Mouse (Mus musculus) embryonic stem cell, embryonic (primary cell): ENCODE data around the gene Trip6.

Experiments
- CTCF ChIA-PET, 4 experiments: fragments of 300-600 bp in 2 of 4; fragments of 350-600 bp in 2 of 4; sonication (Branson Sonifier 250); formaldehyde crosslinking; loops; one replicate each; lab custom pipeline; 2022; ENCODE audit warnings: inconsistent platforms in 2 of 4; lab: Charles Lee
- POLR2A ChIA-PET, 4 experiments: fragments of 300-600 bp in 2 of 4; fragments of 350-600 bp in 2 of 4; sonication (Branson Sonifier 250); formaldehyde crosslinking; loops; one replicate each; lab custom pipeline; 2022; ENCODE audit warnings: antibody characterized with exemption in 4 of 4, inconsistent platforms in 1 of 4; lab: Charles Lee

Gene Trip6

GRCm38 (mm10) chr5:137343869-137344268, 29.7 kb upstream of the Trip6 start:
- ChIA-PET CTCF (interaction anchor here in 3 of 4 experiments (0.6 to 2.1 kb wide), 8 partner anchors 10 to 1834 kb away, joined by 3 to 8 read pairs (median 4); partner anchors contain the start of gene Slc12a9 (in 1 of the 3)), POLR2A (interaction anchor here in 3 of 4 experiments (0.6 to 1.3 kb wide), 7 partner anchors 10 to 224 kb away, joined by 3 to 7 read pairs (median 4); partner anchors contain the start of gene Slc12a9 (in 2 of the 3))

- POLR2A ChIA-PET, result interaction anchor here in 2 of 4 experiments (0.7 to 1.9 kb wide), 4 partner anchors 9 to 14 kb away, joined by 3 to 7 read pairs (median 4); partner anchors contain the start of gene Slc12a9 (in 1 of the 2)
Observed at GRCm38 (mm10) chr5:137343412-137343811, 29.2 kb upstream of the Trip6 start.

DNA sequence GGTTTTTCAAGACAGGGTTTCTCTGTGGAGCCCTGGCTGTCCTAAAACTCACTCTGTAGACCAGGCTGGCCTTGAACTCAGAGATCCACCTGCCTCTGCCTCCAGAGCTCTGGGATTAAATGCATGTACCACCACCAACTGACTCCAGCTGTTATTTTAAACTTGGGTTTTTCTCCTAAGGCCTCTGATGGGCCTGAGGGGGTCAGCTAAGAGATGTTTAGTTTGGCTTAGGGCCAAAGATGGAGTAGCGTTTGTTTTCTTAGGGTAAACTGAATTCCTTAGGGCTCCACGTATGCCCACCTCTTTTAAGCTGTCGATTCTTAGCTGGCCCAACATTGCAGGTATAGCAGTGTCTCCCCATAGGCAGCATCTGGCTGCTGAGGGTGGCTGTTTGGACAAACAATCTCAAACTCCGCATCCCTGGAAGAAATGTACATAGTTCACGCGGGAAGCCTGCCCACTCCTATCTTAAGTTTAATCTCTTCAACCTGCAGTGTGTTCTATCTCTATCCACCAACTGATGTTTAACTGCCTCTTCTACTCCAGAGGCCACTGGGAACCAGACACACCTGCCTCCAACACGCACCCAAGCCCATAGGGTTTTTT, 28.3 kb upstream of the Trip6 start:
- CTCF ChIA-PET, result interaction anchor here in 1 of 4 experiments (0.7 kb wide), 1 partner anchor 1840 kb away, joined by 3 read pairs; no protein-coding TSS in a partner anchor
- POLR2A ChIA-PET, result interaction anchor here in 1 of 4 experiments (0.7 to 1.9 kb wide), 2 partner anchors 14 to 259 kb away, joined by 3 to 5 read pairs; no protein-coding TSS in a partner anchor

More at GRCm38 (mm10) chr5:137343412-137343811, 29.2 kb upstream of the Trip6 start:
- CTCF ChIA-PET, result interaction anchor here in 2 of 4 experiments (0.6 to 2.1 kb wide), 2 partner anchors 15 to 1834 kb away, joined by 4 to 8 read pairs; no protein-coding TSS in a partner anchor

- ChIA-PET CTCF (interaction anchor here in 2 of 4 experiments (0.7 to 2.0 kb wide), 2 partner anchors 9 to 14 kb away, joined by 3 to 4 read pairs; no protein-coding TSS in a partner anchor), POLR2A (interaction anchor here in 2 of 4 experiments (1.1 to 5.2 kb wide), 2 partner anchors 10 to 41 kb away, joined by 3 to 76 read pairs; partner anchors contain the start of gene Ephb4 (in 1 of the 2))
Observed at GRCm38 (mm10) chr5:137340222-137340621, 26.0 kb upstream of the Trip6 start.

- ChIA-PET POLR2A (interaction anchor here in 3 of 4 experiments (0.6 to 7.2 kb wide), 9 partner anchors 10 to 193 kb away, joined by 3 to 76 read pairs (median 3); partner anchors contain the start of genes Ephb4 (in 3 of the 3) and Pop7 (in 1 of the 3)), CTCF (interaction anchor here in 2 of 4 experiments (0.6 to 2.0 kb wide), 4 partner anchors 10 to 163 kb away, joined by 3 to 4 read pairs (median 4); partner anchors contain the start of genes Ephb4 (in 1 of the 2) and Pop7 (in 1 of the 2))
Observed at GRCm38 (mm10) chr5:137339290-137339979, 25.2 kb upstream of the Trip6 start.

DNA sequence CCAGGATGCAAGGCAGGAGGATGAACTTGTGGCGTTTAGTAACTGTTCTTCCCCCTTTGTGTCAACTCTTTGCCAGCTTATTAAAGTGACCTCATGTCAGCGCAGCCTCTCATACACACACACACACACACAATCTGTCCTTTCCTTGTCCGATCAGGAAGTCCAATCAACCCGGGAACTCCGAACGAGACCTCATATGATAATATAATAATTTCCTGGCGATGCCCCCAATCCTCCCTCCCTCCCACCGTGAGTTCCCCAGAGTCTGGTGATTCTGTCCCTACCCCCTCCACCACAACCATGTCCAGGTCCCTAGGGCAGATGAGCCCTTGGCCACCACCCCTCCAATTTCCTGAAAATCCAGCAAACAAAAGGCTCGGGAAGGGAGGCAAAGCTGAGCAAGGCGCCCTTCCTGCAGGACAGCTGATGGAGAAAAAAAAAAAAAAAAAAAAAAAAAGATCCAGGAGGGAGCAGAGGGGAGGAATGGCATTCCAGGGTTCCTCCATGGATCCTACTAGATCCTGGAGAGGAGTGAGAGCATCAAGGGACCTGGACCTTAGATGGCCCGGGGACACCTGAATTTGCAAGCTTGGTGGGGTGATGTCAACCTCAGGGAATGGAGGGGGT, 24.6 kb upstream of the Trip6 start:
- ChIA-PET POLR2A (interaction anchor here in 3 of 4 experiments (0.6 to 7.2 kb wide), 13 partner anchors 11 to 1376 kb away, joined by 3 to 76 read pairs (median 6); partner anchors contain the start of genes Ephb4 (in 3 of the 3), Pop7 (in 1 of the 3), Srrt (in 1 of the 3) and Ufsp1 (in 1 of the 3)), CTCF (interaction anchor here in 3 of 4 experiments (0.6 to 1.2 kb wide), 7 partner anchors 11 to 1044 kb away, joined by 3 to 4 read pairs (median 3); partner anchors contain the start of gene Ephb4 (in 1 of the 3))

- ChIA-PET CTCF (interaction anchor here (0.6 to 1.6 kb wide), 10 partner anchors 11 to 1043 kb away, joined by 3 to 10 read pairs (median 3); partner anchors contain the start of gene Ephb4 (in 1 of the 4)), POLR2A (interaction anchor here in 3 of 4 experiments (0.8 to 7.2 kb wide), 20 partner anchors 12 to 1376 kb away, joined by 3 to 76 read pairs (median 6); partner anchors contain the start of genes Ephb4 (in 3 of the 3), Pop7 (in 2 of the 3), Ache (in 1 of the 3) and Srrt (in 1 of the 3))
Observed at GRCm38 (mm10) chr5:137338256-137338655, 24.1 kb upstream of the Trip6 start.

GRCm38 (mm10) chr5:137337190-137337589, 23.0 kb upstream of the Trip6 start:
- POLR2A ChIA-PET, result interaction anchor here (0.5 to 7.2 kb wide), 47 partner anchors 12 to 1402 kb away, joined by 3 to 76 read pairs (median 4); partner anchors contain the start of genes Ephb4 (in 3 of the 4), Pop7 (in 3 of the 4), Fis1 (in 2 of the 4) and Srrt (in 2 of the 4)
- CTCF ChIA-PET, result interaction anchor here in 3 of 4 experiments (0.6 to 1.7 kb wide), 13 partner anchors 12 to 862 kb away, joined by 3 to 10 read pairs (median 3); partner anchors contain the start of genes Ephb4 (in 1 of the 3) and Pop7 (in 1 of the 3)

DNA sequence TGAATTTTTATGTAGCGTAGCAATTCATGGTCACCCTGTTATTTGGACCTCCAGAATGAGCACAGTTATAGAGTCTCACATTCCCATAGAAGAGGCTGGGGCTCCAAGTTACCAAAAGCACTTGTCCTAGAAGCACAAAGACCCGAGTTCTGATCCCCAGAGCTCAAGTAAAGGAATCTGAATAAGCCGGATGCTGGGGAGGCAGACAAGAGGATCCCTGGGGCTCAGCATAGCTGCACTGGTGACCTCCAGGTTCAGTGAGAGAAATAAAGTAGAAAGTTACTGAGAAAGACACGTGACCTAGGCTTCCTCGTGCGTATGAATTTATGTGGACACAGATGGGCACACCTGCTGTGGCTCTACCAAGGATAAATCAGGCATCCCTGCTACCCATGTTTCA, 20.9 kb upstream of the Trip6 start:
- CTCF ChIA-PET, result interaction anchor here in 1 of 4 experiments (0.7 to 3.0 kb wide), 3 partner anchors 23 to 766 kb away, joined by 3 to 30 read pairs (median 4); partner anchors contain the start of gene Ache
- POLR2A ChIA-PET, result interaction anchor here in 3 of 4 experiments (0.6 to 7.2 kb wide), 11 partner anchors 12 to 454 kb away, joined by 3 to 60 read pairs (median 5); partner anchors contain the start of genes Ephb4 (in 2 of the 3), Fis1 (in 1 of the 3) and Pop7 (in 1 of the 3)

- ChIA-PET CTCF (interaction anchor here (0.5 to 3.0 kb wide), 26 partner anchors 10 to 426 kb away, joined by 3 to 30 read pairs (median 5); partner anchors contain the start of genes Pop7 (in 3 of the 4), Ephb4 (in 1 of the 4), Ift22 (in 1 of the 4) and Trip6 (in 1 of the 4)), POLR2A (interaction anchor here (0.6 to 7.2 kb wide), 40 partner anchors 9 to 445 kb away, joined by 3 to 60 read pairs (median 4); partner anchors contain the start of genes Ephb4 (in 3 of the 4), Srrt (in 2 of the 4), Fis1 (in 1 of the 4) and Plod3 (in 1 of the 4))
Observed at GRCm38 (mm10) chr5:137334317-137334716, 20.1 kb upstream of the Trip6 start.

DNA sequence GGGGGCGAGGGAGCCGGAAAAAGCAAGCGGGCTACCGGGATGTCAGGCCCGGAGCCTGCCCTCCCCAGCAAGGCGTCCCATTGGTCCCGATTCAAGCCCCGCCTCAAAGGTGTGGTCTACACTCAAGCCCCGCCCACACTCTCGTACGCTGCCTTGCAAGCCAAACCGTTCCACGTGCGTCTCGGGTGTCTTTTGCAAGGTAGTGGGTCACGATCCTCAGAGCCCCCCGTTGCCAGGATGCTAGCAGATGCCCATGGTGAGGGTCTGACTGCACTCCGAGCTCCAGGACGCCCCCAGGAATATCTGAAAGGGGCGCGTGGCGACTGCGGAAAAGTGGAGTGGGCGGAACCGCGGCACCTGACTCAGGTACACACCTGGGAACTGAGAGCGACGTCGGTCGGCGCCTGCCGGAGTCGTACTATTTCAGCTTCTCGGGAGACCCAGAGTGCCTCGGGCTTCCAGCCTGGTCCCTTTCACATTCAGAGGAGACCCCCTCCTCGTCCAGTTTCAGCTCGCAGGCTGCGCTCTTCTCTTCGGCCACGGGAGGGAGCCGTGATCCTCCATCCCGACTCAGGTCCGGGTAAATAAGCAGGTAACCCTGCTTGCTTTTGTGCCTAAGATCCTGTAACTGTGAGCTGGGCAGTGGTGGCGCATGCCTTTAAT, 19.4 kb upstream of the Trip6 start, which contains the start of gene Slc12a9:
Gene Slc12a9, minus strand, starts transcription at position 86 of the 663 bp plus-strand sequence.
- POLR2A ChIA-PET, result interaction anchor here (0.6 to 7.2 kb wide), 48 partner anchors 8 to 445 kb away, joined by 3 to 60 read pairs (median 4); partner anchors contain the start of genes Ephb4 (in 3 of the 4), Srrt (in 3 of the 4), Pcolce (in 1 of the 4) and Plod3 (in 1 of the 4)
- CTCF ChIA-PET, result interaction anchor here (0.5 to 3.0 kb wide), 37 partner anchors 11 to 827 kb away, joined by 3 to 30 read pairs (median 4); partner anchors contain the start of genes Pop7 (in 3 of the 4), Cops6 (in 1 of the 4), Ephb4 (in 1 of the 4) and Ift22 (in 1 of the 4)

DNA sequence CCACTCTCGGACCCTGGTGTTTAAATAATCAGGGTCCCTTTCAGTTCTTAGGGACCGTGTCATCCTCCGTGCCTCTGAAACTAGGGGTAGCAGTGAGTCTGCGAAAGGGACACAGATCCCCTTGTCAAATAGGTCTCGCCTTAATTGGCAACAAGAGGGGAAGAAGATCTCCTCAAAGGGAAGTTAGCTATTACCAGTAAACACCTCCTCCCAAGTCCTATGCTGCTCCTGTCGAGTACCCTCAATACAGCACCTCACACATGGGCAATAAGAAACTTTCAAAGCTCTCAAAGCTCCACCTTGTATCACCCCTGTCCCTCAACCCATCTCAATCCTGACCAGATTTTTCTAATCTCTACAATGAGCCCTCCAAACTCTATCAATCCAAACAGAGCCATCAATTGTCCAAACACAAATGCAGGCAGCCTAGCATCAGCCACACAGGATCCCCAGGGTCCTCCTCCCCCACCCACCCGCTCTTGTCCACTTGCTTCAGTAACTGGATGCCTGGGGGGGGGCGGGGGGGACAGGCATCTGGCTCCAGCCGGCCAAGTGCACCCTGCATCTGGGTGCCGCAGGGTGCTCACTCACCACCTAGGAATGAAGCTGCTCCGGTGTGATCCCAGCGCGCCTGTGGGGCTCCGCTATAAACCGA, 18.8 kb upstream of the Trip6 start:
- ChIA-PET CTCF (interaction anchor here (0.6 to 3.0 kb wide), 23 partner anchors 12 to 828 kb away, joined by 3 to 30 read pairs (median 5); partner anchors contain the start of genes Pop7 (in 2 of the 4), Cops6 (in 1 of the 4), Ephb4 (in 1 of the 4) and Trip6 (in 1 of the 4)), POLR2A (interaction anchor here (0.6 to 7.2 kb wide), 33 partner anchors 8 to 1397 kb away, joined by 3 to 60 read pairs (median 4); partner anchors contain the start of genes Srrt (in 3 of the 4), Ephb4 (in 2 of the 4), Plod3 (in 1 of the 4) and Pop7 (in 1 of the 4))

GRCm38 (mm10) chr5:137330910-137331309, 16.7 kb upstream of the Trip6 start:
- POLR2A ChIA-PET, result interaction anchor here in 1 of 4 experiments (0.6 to 1.1 kb wide), 2 partner anchors 25 to 84 kb away, joined by 3 read pairs; no protein-coding TSS in a partner anchor
- CTCF ChIA-PET, result no interaction called here

DNA sequence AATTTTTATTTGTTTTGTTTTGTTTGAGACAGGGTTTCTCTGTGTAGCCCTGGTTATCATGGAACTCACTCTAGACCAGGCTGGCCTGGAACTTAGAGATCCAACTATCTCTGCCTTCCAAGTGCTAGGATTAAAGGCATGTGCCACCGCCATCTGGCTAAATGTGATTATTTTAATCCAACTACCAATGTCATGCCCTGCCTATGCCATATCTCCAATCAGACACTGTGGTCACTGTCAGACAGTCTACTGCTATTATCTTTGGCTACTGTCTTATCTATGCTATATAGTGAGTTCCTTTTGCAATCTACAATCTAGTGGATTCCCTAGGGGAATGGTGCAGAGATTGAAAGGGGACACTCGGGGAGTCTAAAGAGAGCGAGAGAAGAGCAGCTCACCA, 6.8 kb upstream of the Trip6 start:
- ChIA-PET CTCF (no interaction called here), POLR2A (interaction anchor here in 2 of 4 experiments (0.6 to 1.3 kb wide), 3 partner anchors 16 to 154 kb away, joined by 3 to 5 read pairs (median 3); no protein-coding TSS in a partner anchor)

DNA sequence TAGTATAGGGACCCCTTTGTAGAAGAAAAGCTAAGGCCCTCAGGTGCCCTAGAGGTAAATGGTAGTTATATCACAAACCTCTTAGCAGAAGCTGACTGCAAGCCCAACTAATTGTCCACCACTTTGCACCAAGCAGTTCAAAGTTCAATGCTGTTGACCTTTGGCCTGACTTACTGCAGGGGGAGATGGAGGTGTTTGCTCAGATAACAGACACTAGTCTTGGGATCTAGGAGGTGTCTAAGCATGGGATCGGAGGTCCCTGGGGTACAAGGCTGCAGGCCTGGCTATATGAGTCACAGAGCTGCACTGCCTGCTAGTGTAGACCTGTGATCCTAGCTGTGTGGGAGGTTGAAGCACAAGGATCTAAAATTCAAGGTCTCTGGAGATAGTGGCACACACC, 4.4 kb upstream of the Trip6 start:
- CTCF ChIA-PET, result no interaction called here

More for the DNA sequence above, 4.4 kb upstream of the Trip6 start:
- POLR2A ChIA-PET, result interaction anchor here in 2 of 4 experiments (0.5 to 1.3 kb wide), 2 partner anchors 11 kb away, joined by 6 to 8 read pairs; partner anchors contain the start of gene Srrt (in 2 of the 2)
